Mouse (Mus musculus) stomach, postnatal 0 days (tissue): ENCODE results near the gene Fads2. TPM values are rescaled to one million over a fixed set of nuclear protein-coding genes. Genes with fewer than 3 reads are reported as not detected.
A peak's percentile ranks its signal among the peaks of the same experiment; 100 is the strongest.

Source experiments
- ATAC-seq: fragments of 200-750 bp; cut with Nextera tagmentation; 2 replicates; pipeline ENCODE4 v1.8.0; 2017; ENCODE audit not compliant: low FRiP score, low TSS enrichment
- DNase-seq: peaks from one replicate; pipeline ENCODE4 v3.0.0-alpha.2; 2016; ENCODE audit warnings: low spot score
- H3K27ac ChIP-seq: fragments of 300-500 bp; sonication (generic); replicated peaks from 2 replicates; pipeline ENCODE4 v1.5.1; 2014; ENCODE audit warnings: mild to moderate bottlenecking, control low read depth
- H3K27me3 ChIP-seq: fragments of 300-500 bp; sonication (generic); 2 replicates; pipeline ENCODE4 v1.6.1; 2014; ENCODE audit warnings: low read length; ENCODE audit not compliant: control insufficient read depth, insufficient read depth
- H3K36me3 ChIP-seq: fragments of 300-500 bp; sonication (generic); 2 replicates; pipeline ENCODE4 v1.6.1; 2014; ENCODE audit warnings: low read length, mixed read lengths; ENCODE audit not compliant: control insufficient read depth, insufficient read depth
- H3K4me1 ChIP-seq: fragments of 300-500 bp; sonication (generic); replicated peaks from 2 replicates; pipeline ENCODE4 v1.6.1; 2014; ENCODE audit warnings: antibody characterized with exemption; ENCODE audit not compliant: control insufficient read depth, insufficient read depth
- H3K4me2 ChIP-seq: fragments of 300-500 bp; sonication (generic); replicated peaks from 2 replicates; pipeline ENCODE4 v1.6.1; 2014; ENCODE audit warnings: low read depth, mild to moderate bottlenecking, control low read depth, moderate library complexity
- H3K4me3 ChIP-seq: fragments of 300-500 bp; sonication (generic); 2 replicates; pipeline ENCODE4 v1.5.1; 2014; ENCODE audit warnings: low read depth, low read length, control low read depth
- H3K9ac ChIP-seq: fragments of 300-500 bp; sonication (generic); 2 replicates; pipeline ENCODE4 v1.6.1; 2014; ENCODE audit warnings: mild to moderate bottlenecking, low read length, control low read depth, mixed read lengths
- H3K9me3 ChIP-seq: fragments of 300-500 bp; sonication (generic); 2 replicates; pipeline ENCODE4 v1.6.1; 2016; ENCODE audit warnings: low read length; ENCODE audit not compliant: control insufficient read depth
- CTCF ChIP-seq: IDR thresholded peaks from 2 replicates; pipeline ENCODE4 v1.5.1; 2016; ENCODE audit warnings: antibody characterized with exemption, low read depth, mild to moderate bottlenecking, moderate library complexity
- EP300 ChIP-seq: optimal IDR thresholded peaks from 2 replicates; pipeline ENCODE3; 2016; ENCODE audit warnings: antibody characterized with exemption
- WGBS: fragments of 180-500 bp; shearing (Covaris S2); extraction: QIAGEN DNeasy Blood & Tissue Kit; methylation state at CpG from one replicate; pipeline ENCODE4 v1.1.7; 2014; 5-methylcytosine and 5-hydroxymethylcytosine counted together
- polyA plus RNA-seq: library from polyadenylated mRNA; unstranded; fragments of >200 nt; fragmentation: Nextera tagmentation; extraction: Ambion mirVana; gene quantifications from 2 replicates; pipeline ENCODE4 v1.2.1, GENCODE M21; 2015

Gene Fads2
- polyA plus RNA-seq, 1 experiment from 2014 or later = 34.6 TPM

DNA sequence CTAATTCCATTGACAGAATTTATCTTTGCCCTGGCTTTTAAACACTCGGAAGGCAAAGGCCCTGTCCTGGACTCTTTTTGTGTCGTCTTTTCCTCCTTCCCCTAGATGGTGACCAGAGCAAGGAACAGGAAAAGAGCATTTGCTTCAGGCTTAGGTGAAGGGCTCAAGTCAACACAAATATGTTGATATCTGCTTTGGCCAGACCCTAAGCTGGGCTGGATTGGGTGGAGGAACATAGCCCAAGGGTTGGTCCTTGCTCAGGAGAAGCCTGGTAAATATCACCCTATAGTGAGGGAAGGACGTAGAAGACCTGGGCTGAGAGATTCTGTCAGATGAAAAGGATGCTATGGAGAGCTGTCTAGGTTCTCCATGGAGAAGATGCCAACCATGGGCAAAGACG lies 85.4 kb downstream of the Fads2 start:
- Histone ChIP-seq H3K27ac (no peak overlapping the region), H3K9me3 (no peaks in the 10 kb centered on the region), H3K36me3 (no peaks in the 10 kb centered on the region), H3K27me3 (no peaks in the 10 kb centered on the region), H3K9ac (no peak overlapping the region), H3K4me1 (peaks cover 4% of the 10 kb centered on the region), H3K4me2 (no peak overlapping the region), H3K4me3 (no peak overlapping the region)
- 86% methylated on average over 4 of the region's 4 CpGs for WGBS
- DNase-seq = no peak
- no peak for ATAC-seq
- TF ChIP-seq EP300 = no peak
- no peak for TF ChIP-seq CTCF

- H3K9me3 ChIP-seq = no peaks in the 10 kb centered on the region
- H3K27ac ChIP-seq = no peak overlapping the region
- no peak overlapping the region for H3K4me2 ChIP-seq
- no peaks in the 10 kb centered on the region for H3K36me3 ChIP-seq
- peaks cover 4% of the 10 kb centered on the region for H3K4me1 ChIP-seq
- WGBS = 79% methylated on average over 4 of the region's 4 CpGs
- no peak overlapping the region for H3K9ac ChIP-seq
- ATAC-seq (no peak), DNase-seq (no peak)
- no peak overlapping the region for H3K4me3 ChIP-seq
- H3K27me3 ChIP-seq = no peaks in the 10 kb centered on the region
- no peak for TF ChIP-seq EP300
- no peak for TF ChIP-seq CTCF
These were observed 86.1 kb downstream of the Fads2 start for GRCm38 (mm10) chr19:10015442-10015841.

- Histone ChIP-seq H3K9ac (no peak overlapping the region), H3K9me3 (no peaks in the 10 kb centered on the region), H3K27me3 (no peaks in the 10 kb centered on the region), H3K27ac (no peak overlapping the region), H3K4me1 (peaks cover 4% of the 10 kb centered on the region), H3K4me2 (no peak overlapping the region), H3K36me3 (no peaks in the 10 kb centered on the region), H3K4me3 (no peak overlapping the region)
- WGBS = 71% methylated on average over 13 of the region's 13 CpGs
- TF ChIP-seq CTCF (no peak), EP300 (no peak)
- DNase-seq (no peak), ATAC-seq (no peak)
These were observed 86.7 kb downstream of the Fads2 start for GRCm38 (mm10) chr19:10014824-10015223.

DNA sequence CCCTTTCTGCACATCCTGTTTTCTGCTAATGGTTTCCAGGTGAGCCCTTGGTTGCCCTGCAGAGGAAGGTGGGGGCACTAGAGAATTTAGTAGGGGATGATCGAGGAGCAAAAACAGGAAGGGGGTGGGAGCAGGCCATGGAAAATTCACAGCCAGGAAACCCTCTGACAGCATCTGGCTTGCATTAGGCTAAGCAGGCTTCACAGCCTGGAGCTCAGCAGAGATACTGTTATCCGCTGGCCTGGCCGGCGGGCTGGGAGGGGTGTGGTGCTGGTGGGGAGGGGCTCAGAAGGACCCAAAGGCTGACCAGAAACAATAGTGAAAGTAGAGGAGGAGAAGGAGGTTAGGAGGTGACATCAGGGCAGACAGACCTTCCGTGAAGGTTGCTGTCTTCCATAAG lies 87.6 kb downstream of the Fads2 start:
- no peak for TF ChIP-seq EP300
- TF ChIP-seq CTCF = no peak
- WGBS = 39% methylated on average over 5 of the region's 5 CpGs
- DNase-seq = no peak
- H3K9ac ChIP-seq = no peak overlapping the region
- ATAC-seq = peak; percentile 25; the same call in 1 of the 2 replicates
- no peaks in the 10 kb centered on the region for H3K36me3 ChIP-seq
- no peak overlapping the region for H3K4me2 ChIP-seq
- no peaks in the 10 kb centered on the region for H3K27me3 ChIP-seq
- H3K9me3 ChIP-seq = no peaks in the 10 kb centered on the region
- H3K4me1 ChIP-seq = peaks cover 2% of the 10 kb centered on the region
- no peak overlapping the region for H3K4me3 ChIP-seq
- H3K27ac ChIP-seq = peak overlapping the region; percentile 87

DNA sequence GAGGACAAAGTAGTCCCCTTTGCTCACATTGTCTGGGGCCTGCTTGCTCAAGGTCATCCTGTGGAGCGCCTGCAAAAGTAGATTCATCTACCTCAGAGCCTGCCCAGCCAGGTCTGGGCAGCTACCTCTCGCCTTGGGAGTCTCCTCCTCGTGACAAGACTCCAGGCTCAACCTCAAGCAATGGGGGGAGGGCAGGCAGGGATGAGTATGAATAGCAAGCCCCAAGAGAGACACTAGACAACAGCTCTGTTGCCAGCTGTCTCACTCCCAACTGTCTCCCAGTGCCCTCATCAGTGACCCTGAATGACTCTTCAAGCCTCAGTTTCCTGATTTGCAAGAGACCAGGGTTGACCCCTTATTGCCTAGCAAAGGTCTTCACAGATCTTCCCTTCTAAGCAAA lies 88.2 kb downstream of the Fads2 start:
- TF ChIP-seq CTCF (no peak), EP300 (no peak)
- ATAC-seq = no peak
- Histone ChIP-seq H3K4me3 (no peak overlapping the region), H3K27ac (peak overlapping the region; percentile 87), H3K9me3 (no peaks in the 10 kb centered on the region), H3K4me1 (peaks cover under 1% of the 10 kb centered on the region; the same call in 1 of the 2 replicates), H3K36me3 (no peaks in the 10 kb centered on the region), H3K4me2 (no peak overlapping the region; the same call in 1 of the 2 replicates), H3K27me3 (no peaks in the 10 kb centered on the region), H3K9ac (no peak overlapping the region)
- no peak for DNase-seq
- WGBS = 29% methylated on average over 3 of the region's 3 CpGs

DNA sequence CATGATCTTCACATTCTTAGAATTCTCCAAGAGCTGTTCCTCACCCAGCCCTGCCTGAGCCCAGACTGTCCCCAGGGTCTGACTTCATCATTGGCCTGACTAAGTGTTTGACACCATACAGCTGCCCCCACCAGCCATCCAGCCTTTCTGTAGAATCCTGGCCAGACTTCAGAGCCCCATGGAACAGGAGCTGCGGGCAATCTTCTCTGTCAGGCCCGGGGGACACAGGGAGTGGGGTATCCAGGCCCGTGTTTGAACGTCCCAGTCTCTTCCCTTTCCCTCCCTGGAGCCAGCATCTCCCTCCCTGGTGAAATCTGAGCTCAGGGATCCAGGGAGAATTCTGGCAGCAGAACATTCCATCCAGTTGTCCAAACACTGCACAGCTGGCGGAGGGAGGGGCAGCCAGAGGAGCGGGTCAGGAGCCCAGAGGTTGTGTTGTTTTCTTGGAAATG lies 88.7 kb downstream of the Fads2 start:
- no peak overlapping the region for H3K4me3 ChIP-seq
- peak overlapping the region; percentile 87 for H3K27ac ChIP-seq
- H3K4me2 ChIP-seq = no peak overlapping the region; the same call in 1 of the 2 replicates
- DNase-seq = no peak
- H3K9me3 ChIP-seq = no peaks in the 10 kb centered on the region
- TF ChIP-seq EP300 = no peak
- TF ChIP-seq CTCF = no peak
- ATAC-seq = peak; percentile 53; the same call in 1 of the 2 replicates
- no peaks in the 10 kb centered on the region for H3K27me3 ChIP-seq
- H3K36me3 ChIP-seq = no peaks in the 10 kb centered on the region
- WGBS = 10% methylated on average over 6 of the region's 6 CpGs
- no peaks in the 10 kb centered on the region; the same call in 1 of the 2 replicates for H3K4me1 ChIP-seq
- peak overlapping the region; percentile 18; the same call in 1 of the 2 replicates for H3K9ac ChIP-seq

Other genes with a start within 250 kb of the Fads2 start
- 20.7 and 23.8 TPM in 2 replicates for gene Incenp, start 202.2 kb downstream of the Fads2 start, polyA plus RNA-seq
- gene Fth1, start 121.1 kb downstream of the Fads2 start, polyA plus RNA-seq = 2,976 and 2,992 TPM in 2 replicates
- 0.36 and 0.58 TPM in 2 replicates for gene Best1, start 100.1 kb downstream of the Fads2 start, polyA plus RNA-seq
- gene Rab3il1, start 100.1 kb downstream of the Fads2 start, polyA plus RNA-seq = 14.7 and 14.8 TPM in 2 replicates
- gene Fads3, start 60.2 kb downstream of the Fads2 start, polyA plus RNA-seq = 27.5 and 31.2 TPM in 2 replicates
- 36.3 TPM in 2 replicates for gene Fads1, start 81.1 kb upstream of the Fads2 start, polyA plus RNA-seq
- gene Tmem258, start 102.3 kb upstream of the Fads2 start, polyA plus RNA-seq = 330 and 370 TPM in 2 replicates
- 27.8 and 29.2 TPM in 2 replicates for gene Fen1, start 102.4 kb upstream of the Fads2 start, polyA plus RNA-seq
- gene Myrf, start 139.0 kb upstream of the Fads2 start, polyA plus RNA-seq = 9.6 and 10.7 TPM in 2 replicates
- 1.3 and 1.7 TPM in 2 replicates for gene Dagla, start 203.1 kb upstream of the Fads2 start, polyA plus RNA-seq